Mouse (Mus musculus) G1E (cell line): ENCODE measurements around the gene Nrde2.

Experiments used
- CTCF ChIP-seq: IDR thresholded peaks from 2 replicates; pipeline ENCODE4 v1.5.1; 2012; ENCODE audit warnings: low read depth, low read length, inconsistent platforms, mixed read lengths
- GATA1 ChIP-seq: IDR thresholded peaks from 2 replicates; pipeline ENCODE4 v1.6.1; 2012; ENCODE audit warnings: borderline replicate concordance, low read length, inconsistent platforms, mixed read lengths
- TAL1 ChIP-seq: conservative IDR thresholded peaks from 2 replicates; pipeline ENCODE4 v1.6.1; 2012; ENCODE audit warnings: low read depth, low read length, inconsistent platforms, mixed read lengths

DNA sequence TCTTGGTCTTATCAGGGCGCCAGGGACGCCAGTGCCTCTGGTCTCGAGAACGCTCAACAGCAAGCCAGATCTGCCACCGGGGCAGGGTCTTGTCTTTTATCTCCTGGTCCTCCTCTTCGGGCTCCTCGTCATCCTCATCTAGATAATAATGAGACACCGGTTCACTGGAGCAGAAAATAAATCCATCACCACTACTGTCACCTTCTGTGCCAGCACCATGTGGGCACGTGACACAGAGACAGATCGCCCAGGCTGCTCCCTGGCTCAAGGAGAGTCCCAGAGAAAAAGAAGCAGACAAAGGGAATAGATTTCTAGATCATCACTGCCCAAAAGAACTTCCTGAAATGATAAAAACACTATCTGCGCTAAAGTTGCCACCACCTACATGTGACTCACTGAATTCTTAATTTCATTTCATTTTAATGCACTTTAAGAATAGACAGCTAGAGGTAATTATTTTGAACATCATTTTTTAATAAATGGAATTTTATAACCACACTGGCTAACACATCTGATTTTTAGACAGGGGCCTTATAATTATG is 25.0 kb downstream of the Nrde2 start:
- TF ChIP-seq CTCF (no peak), GATA1 (no peak), TAL1 (no peak)
